Mouse (Mus musculus): ENCODE results near the gene Sdf4.

DNA sequence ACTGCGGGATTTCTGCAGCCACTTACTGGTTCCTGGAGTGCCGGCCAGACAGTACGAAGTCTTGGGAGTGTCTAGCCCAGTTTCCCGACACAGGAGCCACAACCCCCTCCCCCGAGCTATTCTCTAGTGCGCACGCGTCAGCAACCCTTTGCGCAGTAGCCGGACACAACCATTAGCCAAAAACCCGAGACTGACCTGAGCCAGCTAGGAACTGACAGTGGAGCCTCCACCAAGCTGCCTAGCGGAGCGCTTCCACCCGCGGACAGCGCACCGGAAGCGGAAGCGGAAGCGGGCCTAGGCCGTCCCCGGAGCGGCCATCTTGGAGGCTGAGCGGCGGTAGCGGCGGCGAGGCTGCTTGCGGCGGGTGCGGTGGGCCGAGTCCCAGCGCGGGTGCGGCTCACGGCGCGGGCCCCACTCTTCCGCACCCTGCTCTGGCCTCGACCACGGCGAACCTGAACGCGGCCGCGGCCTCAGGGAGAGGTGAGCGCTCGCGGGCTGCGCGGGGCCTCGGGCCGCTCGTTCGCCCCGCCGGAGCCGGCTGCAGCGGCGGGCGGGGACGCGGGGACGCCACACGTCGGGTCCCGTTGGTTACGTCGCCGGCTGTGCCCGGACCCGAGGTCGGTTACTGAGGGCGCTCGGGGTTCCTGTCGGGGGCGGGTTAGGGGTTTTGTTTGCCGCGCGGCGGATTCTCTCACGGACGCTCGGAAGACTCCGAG lies 49.0 kb upstream of the Sdf4 start, which contains the start of gene Ube2j2:
- TF ChIP-seq POLR2A (IDR thresholded peaks at IDR 0.05; ENCODE audit: extremely low read depth, insufficient read depth, low read length) (peak; percentile 75; the same call in 1 of the 2 replicates), CTCF (IDR thresholded peaks at IDR 0.05; ENCODE audit: extremely low read depth, insufficient read depth, low read length) (no peak)
